Mouse (Mus musculus): ENCODE results near the gene Mmp7.
A peak's percentile ranks its signal among the peaks of the same experiment; 100 is the strongest.

The Mmp7 gene

DNA sequence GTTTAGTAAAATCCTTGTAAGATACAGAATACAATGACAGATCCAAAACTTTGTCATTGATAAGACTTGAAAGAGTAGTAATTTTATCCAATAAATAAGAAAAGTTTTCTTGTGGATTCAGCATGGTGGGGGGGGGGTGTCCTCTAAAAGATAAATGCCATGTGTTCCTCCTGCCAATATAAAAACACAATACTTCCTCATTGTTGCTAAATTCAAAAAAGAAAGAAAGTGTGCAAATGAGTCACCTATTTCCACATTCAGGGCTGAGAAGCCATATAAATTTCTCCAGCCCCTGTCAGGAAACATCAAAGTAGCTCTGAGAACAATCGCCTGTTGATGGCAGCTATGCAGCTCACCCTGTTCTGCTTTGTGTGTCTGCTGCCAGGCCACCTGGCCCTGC lies at the start of gene Mmp7:
Gene Mmp7 (plus strand): TSS at position 301 of the 400 bp plus-strand sequence.
- DNase-seq, result no peak

DNA sequence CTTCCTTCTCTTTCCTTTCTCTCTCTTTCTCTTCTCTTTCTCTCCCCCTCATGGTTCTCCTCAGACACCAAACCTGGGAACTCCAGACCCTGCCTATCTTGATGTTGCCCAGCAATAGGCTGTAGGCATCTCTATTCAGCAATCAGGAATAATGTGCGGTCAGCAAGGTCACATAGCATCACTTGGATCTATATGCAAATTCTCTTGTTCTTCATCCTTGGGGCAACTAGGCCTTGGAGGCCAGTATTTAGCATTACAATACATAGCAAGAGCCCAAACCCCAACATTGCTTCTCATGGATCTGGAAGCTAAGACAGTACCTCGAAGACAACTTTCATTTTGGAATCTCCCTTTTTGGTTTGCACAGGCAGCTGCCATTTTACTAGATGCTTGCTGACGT lies 44.0 kb upstream of the Mmp7 start:
- DNase-seq, result peak; percentile 23

DNA sequence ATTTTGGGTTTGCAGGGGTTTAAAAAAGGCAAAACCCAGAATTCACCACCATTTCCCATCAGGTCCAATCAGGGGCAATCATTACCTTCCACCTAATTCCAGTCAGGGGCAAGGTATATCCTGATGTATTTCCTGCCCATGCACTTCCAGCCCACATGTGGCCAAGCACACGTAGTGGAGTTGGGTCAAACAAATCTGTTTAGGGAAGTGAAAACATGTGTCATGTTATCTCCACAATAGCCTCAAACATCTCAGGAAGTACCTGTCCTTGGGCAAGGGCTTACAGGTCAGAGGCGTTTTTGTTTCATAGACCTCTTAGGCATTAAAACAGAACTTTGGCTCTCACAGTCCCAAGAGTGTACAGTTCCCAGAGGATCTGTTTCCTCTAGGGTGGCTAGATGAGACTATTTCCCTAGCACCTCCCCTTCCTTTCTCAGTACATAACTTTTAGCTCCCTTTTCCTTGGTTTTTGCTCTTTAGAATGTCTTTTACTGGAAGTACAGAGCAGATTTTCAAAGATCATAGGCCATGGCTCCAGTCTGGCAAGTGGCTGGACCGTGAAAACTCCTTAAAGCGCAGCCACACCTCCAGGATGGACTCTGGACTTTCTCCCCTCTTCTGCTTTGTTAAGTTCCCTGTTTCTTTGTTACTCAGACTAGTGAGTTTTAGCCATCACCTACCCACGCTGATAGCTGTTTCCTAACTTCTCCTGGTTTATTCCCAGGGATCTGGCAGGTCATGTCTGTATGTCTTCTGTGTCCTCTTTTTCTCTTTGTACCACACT lies 41.3 kb upstream of the Mmp7 start:
- DNase-seq, result peak; percentile 72

DNA sequence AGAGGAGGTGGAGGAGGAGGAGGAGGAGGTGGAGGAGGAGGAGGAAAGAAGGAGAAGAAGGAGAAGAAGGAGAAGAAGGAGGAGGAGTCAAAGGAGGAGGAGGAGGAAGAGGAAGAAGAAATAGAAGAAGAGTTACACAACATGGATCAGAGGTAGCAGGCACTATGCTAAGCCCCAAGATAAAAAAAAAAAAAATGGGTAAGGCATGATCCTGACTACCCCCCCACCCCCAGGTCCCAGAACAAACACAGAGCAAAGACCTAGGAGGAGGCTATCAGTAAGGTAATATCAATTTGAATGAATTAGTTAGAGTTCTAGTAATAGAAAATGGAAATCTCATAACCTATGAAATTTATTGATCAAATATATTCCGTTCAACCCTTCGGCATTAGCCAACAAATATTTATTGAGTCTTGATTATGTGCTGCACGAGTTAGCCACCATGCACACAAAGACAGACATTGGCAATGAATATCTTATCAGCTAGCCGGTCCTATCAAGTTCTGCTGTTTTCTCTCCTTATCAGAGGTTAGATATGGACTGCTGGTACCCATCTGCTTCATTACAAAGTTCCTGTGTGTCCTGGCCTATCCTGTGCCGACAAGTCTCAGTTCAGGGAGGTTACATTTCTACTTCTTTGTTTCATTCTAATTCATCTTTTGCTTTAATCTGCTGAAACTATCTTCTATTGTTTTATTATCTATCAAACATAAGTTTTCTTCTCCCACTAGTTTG lies 39.4 kb upstream of the Mmp7 start:
- DNase-seq, result peak; percentile 1

DNA sequence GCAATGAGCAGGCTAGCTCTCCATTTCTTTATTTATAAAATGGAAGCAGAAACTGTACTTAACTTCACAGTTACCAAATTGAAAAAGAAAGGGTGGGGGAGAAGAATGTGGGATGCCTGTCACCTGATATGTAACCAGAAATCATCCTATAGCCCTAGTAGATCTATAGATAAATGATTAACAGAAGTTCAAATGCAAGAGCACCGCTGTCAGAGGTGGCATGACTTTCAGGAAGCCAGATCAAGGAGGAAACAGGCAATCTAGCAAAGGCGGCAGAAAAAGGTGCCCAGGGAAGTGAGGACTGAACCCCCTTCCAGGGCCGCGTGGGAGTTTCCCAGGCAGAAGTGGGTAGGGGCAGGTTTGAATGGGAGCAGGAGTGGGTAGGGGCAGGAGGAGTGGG lies 33.9 kb upstream of the Mmp7 start:
- DNase-seq, result peak; percentile 66

DNA sequence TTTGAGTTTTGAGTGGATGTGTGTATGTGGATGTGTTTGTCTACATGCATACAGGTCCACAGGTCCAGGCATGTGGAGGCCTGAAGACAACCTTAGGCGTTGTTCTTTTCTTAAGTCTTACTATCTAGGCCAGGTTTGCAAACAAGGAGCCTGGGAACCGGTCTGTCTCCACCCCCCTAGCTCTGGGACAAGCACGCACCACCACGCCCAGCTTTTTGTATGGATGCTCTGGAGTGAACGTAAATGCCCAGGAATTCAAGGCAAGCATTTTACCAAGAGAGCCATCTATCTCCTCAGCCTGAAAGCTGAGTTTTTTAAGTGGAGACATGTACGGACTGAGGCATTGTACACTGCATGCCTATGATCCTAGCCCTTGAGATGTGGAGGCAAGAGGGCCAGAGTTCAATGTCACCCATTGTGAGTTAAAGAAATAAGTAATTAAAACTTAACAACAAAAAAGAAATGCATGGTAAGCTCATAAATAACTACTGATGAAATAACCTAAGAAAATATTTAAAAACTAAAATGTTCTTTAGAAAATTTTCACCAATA lies 32.3 kb upstream of the Mmp7 start:
- peak; percentile 60 for DNase-seq

DNA sequence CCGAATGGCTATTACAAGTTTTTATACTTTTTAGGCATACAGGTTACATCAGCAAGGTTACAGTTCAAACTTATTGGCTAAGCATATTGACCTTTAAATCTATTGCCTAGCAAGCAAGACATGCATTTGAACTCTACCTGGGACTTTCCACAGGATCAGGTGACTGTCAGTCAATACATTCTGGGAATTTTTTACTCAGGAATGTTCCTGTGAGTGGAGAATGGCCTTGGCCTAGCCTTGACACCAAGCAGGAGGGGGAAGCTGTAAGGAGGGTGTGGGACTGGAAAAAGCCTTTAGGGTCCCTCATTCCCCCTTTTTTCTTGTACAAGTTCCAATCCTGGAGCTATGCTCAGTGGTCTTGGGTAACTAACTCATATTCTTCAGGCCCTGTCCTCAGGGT lies 30.5 kb upstream of the Mmp7 start:
- no peak for DNase-seq

DNA sequence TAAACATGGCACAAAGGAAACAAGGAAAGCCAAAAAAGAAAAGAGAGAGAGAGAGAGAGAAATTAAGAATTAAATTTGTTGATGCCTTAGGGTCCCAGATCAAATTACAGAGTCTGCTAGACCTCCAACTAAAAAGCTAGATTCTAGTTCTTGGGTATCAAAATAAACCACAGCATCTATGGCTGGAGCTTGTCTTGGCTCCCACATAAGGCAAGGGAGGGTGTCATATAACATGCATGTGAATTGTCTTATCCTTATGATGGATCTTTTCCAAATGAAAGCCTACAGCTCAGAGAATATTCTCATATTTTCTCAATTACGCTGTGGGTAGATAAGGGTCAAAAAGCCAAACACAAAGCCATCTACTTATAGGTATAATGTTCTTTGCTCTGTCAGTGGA lies 22.2 kb upstream of the Mmp7 start:
- DNase-seq, result peak; percentile 1

DNA sequence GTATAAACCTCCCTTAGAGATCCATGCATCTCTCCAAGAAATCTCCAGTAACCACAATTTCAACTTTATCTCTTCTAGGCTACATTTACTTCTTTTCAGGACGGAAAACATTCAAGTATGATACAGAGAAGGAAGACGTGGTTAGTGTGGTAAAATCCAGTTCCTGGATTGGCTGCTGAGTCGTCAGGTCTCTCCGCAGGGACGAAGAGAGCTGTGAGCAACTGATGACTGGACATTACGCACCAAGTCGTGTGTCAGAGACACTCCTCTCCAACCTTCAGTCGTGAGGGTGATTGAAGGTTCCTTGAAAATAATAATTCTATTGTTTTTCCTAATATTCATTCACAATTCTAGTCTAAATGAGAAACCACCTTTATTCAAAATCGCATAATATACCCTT lies 18.9 kb upstream of the Mmp7 start:
- DNase-seq, result peak; percentile 52

DNA sequence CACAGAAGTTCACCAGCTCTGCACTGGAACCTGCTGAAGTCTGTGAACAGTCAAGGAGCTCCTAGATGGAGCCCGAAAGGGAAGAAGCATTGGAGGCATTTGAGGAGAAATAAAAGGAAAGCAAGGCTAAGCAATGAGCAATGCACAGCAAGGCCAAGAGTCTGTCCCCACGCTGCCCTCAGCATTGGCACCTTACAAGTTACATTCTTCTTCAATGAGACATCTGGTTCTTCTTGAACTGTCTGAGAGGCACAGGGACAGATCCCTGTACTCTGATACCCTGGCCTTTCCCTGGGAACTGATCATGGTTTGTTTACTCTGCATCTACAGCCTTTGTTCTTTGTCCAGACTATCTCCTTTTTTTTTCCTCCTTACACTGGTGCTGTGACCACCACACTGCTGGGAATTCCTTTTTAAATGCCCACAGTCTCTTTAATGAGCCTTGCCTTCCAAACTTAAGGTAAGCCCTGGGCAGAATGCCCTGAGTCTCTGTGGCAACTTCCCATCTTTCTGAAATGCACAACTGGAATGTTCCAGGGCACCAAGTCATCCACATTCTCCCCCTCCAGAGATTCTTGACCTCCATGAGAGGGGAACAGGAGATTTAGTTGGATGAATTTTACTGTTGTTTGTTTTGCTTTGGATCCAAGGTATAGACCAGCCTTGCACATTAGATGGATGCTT lies 13.6 kb upstream of the Mmp7 start:
- DNase-seq, result peak; percentile 40

DNA sequence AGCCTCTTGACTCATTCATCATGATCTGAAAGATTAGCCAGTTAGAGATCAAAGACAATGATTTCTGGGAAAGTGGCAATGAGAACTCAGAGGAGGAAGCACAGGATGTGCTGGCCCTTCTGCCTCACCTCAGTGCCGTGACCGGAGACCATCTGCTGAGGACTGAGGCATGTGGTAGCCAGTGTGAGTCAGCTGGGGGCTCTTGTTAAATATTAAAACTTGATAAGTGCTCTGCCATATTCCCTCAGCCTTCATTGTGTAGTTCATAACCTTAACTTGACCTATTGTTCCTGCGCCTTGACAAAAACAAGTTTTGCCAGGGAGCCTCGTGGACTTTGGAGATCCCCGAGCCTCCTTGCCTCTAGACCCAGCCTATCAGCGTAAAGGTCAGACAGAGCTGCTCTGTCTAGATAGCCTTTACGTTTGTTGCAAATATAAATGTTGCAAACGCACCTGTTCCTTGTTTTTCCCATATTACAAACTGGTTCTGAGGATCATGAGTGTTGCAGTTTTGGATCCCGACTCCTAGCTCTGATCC lies 9.7 kb upstream of the Mmp7 start:
- peak; percentile 44 for DNase-seq

DNA sequence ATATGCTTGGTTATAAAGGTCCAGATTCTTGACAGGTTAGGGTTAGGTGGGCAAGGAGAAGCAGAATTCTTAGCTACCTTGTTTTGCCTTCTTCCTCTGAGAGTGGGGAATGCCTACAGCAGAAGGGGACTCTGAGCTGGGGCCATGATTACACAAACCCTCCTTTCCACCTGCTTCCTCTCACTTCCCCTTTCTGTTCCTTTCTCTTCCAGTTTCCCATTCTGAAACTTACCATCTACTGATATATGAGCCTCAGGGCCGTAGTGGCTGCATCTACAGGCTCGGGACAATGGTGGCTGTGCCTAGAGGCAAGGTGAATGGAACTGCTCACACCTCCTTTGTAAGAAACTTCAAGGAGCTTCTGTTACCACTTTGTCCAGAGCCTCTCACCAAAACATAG lies 5.9 kb upstream of the Mmp7 start:
- peak; percentile 37 for DNase-seq

DNA sequence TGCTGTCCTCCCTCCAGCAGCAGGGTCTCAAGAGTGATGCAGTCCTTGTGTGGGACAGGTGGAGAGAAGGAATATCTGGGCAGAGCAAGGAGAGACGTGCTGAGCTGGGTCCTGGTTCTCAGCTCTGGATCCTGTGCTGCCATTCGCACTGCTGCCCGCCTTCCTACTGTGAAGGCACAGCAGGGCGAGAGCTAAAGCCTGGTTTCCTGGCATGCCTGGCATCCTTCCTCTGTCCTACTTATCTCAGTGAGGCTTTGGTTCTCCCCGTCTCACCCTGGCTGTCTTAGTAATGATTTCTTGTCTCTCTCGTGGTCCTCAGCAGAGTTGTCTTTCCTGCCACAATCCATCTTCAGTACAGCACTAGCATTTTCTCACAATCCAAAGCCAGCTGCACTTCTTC lies 2.1 kb upstream of the Mmp7 start:
- DNase-seq, result peak; percentile 15

DNA sequence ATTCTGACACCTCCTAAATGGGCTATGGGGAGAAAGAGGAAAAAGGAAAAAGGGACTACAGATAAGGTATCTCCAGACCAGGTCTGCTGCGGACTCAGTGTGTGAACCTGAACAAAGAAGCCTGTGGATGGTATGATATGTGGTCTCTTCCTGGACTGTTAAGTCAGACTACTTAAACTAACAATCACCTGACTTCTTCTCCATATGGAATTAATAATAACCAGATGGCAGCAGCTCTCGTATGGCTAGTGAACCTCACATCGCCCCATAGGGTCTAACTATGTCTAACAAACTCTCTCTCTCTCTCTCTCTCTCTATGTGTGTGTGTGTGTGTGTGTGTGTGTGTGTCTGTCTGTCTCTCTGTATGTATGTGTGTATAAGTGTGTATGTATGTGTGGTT lies 2.1 kb downstream of the Mmp7 start:
- DNase-seq, result no peak

DNA sequence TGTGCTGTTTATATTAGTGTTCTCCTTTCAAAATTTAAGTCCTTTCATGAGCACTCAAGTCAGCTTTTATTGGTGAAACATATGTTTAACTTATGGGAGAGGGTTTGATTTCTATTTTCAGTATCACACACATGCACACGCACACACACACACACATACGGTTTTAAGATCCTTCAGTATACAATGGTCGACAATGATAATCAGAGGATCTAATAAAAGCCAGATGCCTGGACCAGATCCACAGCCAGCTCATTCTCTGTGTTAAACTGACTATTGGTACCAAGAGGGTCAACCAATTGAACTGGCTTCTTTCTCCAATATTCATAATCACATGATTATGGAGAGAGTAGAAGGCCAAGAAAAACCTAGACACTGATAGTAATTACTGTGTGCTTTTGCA lies 3.8 kb downstream of the Mmp7 start:
- no peak for DNase-seq

DNA sequence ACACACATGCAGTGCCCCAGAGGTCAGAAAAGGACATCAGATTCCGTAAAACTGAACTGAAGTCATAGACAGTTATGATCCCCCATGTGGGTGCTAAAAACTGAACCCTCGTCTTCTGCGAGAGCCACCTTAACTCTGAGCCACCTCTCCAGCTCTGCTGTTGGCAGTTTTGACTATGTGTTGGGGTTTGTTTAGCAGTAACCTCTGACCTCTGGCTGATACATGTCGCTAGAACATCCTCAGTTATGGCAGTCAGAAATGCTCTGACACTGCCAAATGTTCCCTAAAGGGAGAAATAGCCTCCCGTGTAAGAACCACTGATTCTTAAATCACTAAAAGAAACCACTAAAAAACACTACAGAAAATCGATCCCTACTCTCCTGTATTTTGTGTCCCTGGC lies 16.8 kb downstream of the Mmp7 start:
- no peak for DNase-seq

DNA sequence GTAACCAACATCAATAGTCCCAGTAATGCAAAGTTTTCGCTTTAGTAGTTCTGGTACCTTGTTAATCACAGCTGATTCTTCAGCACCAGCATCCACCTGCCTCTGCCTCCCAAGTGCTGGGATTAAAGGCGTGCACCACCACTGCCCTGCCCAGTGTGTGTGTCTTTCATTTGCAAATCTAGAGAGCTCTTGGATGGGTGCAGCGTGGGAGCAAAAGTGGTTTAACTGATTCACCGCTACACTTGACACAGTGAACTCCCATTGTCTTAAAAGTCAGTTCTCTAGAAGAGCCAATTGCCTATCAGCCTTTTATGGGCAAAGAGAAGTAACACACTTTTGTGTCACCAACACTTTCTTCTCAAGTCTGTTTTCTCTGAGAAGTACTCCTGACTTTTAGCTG lies 19.3 kb downstream of the Mmp7 start:
- DNase-seq, result peak; percentile 36

DNA sequence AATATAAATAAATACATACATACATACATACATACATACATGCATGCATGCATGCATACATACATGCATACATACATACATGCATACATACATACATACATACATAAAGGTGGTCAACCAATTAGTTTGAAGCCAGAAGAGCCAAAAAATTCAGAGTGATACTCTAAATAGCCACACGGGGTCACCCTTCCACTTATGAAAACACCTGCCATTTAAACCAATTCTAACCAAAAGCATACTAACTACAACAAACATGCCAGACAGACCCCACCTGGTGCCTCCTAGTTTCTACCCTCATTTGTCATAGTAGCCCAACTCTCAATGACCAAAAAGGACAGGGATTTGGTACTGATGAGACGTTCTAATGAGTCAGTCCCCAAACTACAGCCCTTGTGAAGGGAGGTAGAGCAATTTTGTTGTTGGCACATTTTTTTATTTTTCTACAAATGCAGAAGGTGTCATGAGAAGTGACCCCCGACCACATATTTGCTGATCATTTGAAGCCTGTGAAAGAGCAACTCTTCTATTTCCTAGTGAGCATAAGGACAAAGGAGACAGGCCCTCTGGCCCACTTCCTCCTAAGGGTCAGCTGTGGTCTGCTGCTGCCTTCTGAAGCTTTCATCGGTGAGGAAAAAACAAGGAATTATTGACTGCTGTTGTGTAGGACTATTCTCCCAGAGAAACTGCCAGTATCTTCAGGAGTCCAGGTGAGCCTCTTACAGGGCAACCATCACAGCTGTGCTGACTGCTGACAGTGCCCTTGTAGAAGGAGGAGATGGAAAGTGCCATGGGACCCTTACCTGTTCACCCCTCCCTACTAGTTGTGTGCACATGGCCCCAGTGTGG lies 22.4 kb downstream of the Mmp7 start:
- no peak for DNase-seq

DNA sequence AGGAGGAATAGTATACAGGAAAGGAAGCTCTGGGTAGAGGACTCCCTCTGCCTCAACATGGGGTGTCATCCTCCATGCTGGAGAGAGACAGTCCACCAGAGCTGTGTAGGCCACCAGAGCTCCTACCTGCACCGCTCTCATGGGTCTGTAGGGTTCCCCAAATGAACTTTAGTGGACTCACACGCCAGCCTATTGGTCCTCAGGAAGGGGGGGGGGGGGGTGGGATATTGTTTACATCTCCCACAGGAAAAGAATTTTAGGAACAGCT lies 23.0 kb downstream of the Mmp7 start:
- no peak for DNase-seq

DNA sequence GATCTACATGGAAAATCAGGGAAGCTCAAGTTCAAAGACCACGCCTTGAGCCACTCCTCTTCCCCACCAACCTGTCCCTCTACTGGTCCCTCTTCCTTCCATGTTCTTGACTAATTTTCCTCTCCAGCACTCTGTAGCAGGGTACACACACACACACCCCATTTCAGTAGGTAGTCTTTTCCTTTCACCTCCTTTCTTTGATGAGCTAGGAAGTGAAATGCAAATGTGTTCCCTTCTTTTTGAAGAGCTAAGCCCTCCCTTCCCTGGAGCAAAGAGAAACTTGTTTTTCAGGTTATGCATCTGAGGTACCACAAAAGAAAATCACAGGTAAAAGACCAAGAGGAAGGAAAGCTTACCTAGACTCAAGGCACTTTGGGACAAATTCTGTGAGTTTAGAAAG lies 29.7 kb downstream of the Mmp7 start:
- DNase-seq, result no peak

DNA sequence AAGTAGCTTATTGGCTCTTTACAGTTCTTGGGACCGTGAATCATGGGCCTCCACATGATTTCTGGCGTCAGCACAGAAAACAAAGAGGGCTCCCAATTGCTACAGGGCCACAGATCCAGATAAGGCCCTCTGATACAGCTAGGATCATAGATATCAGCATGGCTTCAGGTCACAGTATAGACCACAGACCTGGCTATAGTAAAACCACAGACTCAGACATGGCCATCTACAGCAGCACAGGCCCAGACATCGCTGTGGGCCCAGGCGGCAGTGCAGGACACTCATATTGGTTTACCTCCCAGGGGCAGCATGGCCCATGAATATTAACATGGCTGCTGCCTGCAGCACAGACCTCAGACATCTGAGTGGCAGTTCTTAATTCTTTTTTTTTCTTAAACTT lies 37.1 kb downstream of the Mmp7 start:
- peak; percentile 69 for DNase-seq

DNA sequence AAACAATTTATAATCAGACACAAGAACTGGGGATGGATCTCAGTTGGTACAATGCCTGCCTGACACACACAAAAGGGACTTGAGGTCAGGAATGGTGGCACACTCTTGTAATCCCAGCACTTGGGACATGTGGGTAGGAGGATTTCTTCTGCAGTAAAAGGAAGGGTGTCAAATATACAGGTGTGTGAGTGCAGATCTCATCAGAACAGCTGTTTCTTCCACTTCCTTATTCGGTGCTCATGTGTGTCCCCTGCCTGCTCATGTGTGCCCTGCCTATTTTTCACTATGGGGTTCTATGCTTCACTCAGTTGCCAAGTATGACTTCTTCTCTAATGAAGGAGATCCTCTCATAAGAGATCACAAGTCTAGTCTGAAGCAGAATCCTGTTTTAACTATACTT lies 50.8 kb downstream of the Mmp7 start:
- DNase-seq, result no peak

DNA sequence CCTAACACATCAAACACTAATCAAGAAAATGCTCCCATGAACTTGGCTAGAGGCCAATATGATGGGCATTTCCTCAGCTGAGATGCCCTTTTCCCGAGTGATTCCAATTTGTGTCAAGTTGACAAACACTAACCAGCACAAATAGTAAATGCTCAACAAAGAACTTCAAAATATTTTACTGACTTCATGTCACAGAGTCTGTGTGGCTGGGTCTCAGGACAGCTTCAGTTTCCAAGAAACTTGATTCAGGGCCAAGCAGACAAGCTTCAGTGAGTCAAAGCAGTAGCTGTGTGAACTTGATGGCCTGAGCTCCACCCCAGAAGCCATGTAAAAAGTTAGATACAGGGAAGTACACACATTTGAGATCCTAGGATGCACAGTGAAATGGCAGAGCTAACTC lies 52.3 kb downstream of the Mmp7 start:
- DNase-seq, result peak; percentile 62
